Mouse (Mus musculus) heart, postnatal 25 days (tissue): ENCODE results near the gene Ranbp3. TPM values are rescaled to one million over a fixed set of nuclear protein-coding genes. Genes with fewer than 3 reads are reported as not detected.

Experiments
- DNase-seq: peaks from one replicate; pipeline ENCODE4 v3.0.0; 2022; ENCODE audit warnings: low spot score
- intact Hi-C: fragments of 180-260 bp; cut with DNase I; formaldehyde crosslinking; loops from one replicate; pipeline ENCODE4 v1.15.1; 2025
- total RNA-seq, 2 experiments: library from RNA; stranded (reverse); gene quantifications; 2 replicates each; pipeline ENCODE4 v1.2.3; 2021

Gene Ranbp3
- total RNA-seq, 2 experiments from 2014 or later = 35.7 to 37.5 TPM

DNA sequence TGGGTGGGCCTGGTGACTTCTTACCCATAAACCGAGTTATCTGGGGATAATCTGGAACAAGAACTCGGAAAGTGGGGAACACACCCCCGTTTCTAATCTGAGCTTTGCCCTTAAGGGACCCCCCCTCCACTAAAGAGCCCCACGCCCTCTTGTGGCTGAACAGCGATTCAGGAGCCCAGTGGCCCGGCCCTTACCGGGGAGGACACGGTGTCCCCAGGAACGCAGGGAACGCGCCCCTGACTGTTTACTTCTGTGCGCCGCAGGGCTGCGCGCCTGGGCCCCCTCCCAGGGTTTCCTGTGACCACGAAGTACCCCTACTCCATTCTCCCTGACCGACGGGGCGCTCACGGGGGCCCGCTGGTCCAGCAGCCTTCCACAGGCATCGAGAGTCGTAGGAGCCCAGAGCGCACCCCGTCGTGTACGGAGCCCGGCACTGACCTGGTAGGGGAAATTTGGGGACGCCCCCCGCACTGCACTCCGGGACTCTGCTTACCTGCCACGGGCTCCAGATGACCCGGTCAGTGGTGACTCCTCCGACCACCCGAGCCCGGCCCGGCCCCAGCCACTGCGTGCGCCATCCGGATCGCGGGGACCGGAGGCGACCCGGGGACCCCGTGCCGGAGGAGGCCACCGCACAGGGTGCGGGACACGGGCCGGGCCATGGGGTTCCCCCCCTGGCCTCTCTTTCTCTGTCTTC is 83.8 kb downstream of the Ranbp3 start:
- intact Hi-C loops = loop anchor here (2.0 kb wide), 2 partner anchors 38 to 62 kb away; partner anchors contain the start of gene Vmac
- DNase-seq = no peak

GRCm38 (mm10) chr17:56757416-56758123 is 84.5 kb downstream of the Ranbp3 start, which contains the start of gene Nrtn:
TSS of gene Nrtn (minus strand) at chr17:56757530.
- DNase-seq = peak; percentile 65
- intact Hi-C loops = loop anchor here (2.0 kb wide), 2 partner anchors 39 to 63 kb away; partner anchors contain the start of gene Vmac

- intact Hi-C loops = no loop called here
- no peak for DNase-seq
Observed at GRCm38 (mm10) chr17:56758132-56758531, 85.0 kb downstream of the Ranbp3 start.

DNA sequence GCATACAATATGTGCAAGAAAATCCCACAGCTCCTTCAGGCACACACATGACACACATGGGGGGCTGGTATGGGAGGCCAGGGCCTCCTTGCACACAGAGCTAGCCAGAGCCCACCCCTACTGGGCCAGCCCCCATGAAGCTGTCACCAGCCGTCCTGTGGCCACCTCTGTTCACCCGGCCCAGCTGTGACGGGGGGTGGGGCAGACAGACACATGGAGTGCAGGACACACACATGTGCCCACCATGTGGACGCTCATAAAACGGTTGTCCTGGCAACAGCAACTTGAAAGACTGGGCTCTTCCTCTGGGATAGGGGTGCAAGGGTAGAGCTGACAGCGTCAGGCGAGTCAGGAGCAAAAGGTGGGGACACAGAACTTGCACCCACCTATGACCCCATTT is 86.2 kb downstream of the Ranbp3 start:
- no peak for DNase-seq
- intact Hi-C loops = no loop called here

- no peak for DNase-seq
- intact Hi-C loops = loop anchor here (5.0 kb wide), 1 partner anchor 154 kb away; the partner anchor contains the start of gene 2410015M20Rik
Observed at GRCm38 (mm10) chr17:56761077-56761476, 88.0 kb downstream of the Ranbp3 start.

Other genes with a start within 250 kb of the Ranbp3 start
- 10 to 100 TPM; 42.2 to 52.2 TPM for gene Ptprs, start 196.8 kb upstream of the Ranbp3 start, total RNA-seq
- gene Znrf4, start 160.9 kb upstream of the Ranbp3 start, total RNA-seq = not detected
- gene Gm20219, start 118.9 kb upstream of the Ranbp3 start, total RNA-seq = under 1 TPM; 0.26 to 0.28 TPM
- gene Safb2, start 88.7 kb upstream of the Ranbp3 start, total RNA-seq = 10 to 100 TPM; 40.4 to 44.0 TPM
- gene Safb, start 88.5 kb upstream of the Ranbp3 start, total RNA-seq = 10 to 100 TPM; 64.3 to 72.3 TPM
- gene 2410015M20Rik, start 63.5 kb upstream of the Ranbp3 start, total RNA-seq = 100 to 1,000 TPM; 343 to 364 TPM
- 100 to 1,000 TPM; 692 to 724 TPM for gene Rpl36, start 59.9 kb upstream of the Ranbp3 start, total RNA-seq
- 100 to 1,000 TPM; 107 to 112 TPM for gene Lonp1, start 46.4 kb upstream of the Ranbp3 start, total RNA-seq
- not detected for gene Catsperd, start 45.2 kb upstream of the Ranbp3 start, total RNA-seq
- 100 to 1,000 TPM; 913 to 934 TPM for gene Ndufa11, start 44.5 kb downstream of the Ranbp3 start, total RNA-seq
- 1 to 10 TPM; 5.0 to 5.2 TPM for gene Vmac, start 44.7 kb downstream of the Ranbp3 start, total RNA-seq
- gene Nrtn, start 84.2 kb downstream of the Ranbp3 start, total RNA-seq = 10 to 100 TPM; 25.7 to 28.8 TPM
- 10 to 100 TPM; 18.3 to 18.8 TPM for gene Dus3l, start 91.5 kb downstream of the Ranbp3 start, total RNA-seq
- under 1 TPM; 0.13 to 0.22 TPM for gene Prr22, start 97.0 kb downstream of the Ranbp3 start, total RNA-seq
- gene Rfx2, start 157.7 kb downstream of the Ranbp3 start, total RNA-seq = 1 to 10 TPM; 3.2 to 4.6 TPM
- not detected for gene Acsbg2, start 201.2 kb downstream of the Ranbp3 start, total RNA-seq
- gene 1700061G19Rik, start 202.2 kb downstream of the Ranbp3 start, total RNA-seq = not detected